Mouse (Mus musculus): ENCODE measurements around the gene Ube2z. TPM values are rescaled to one million over a fixed set of nuclear protein-coding genes. Genes with fewer than 3 reads are reported as not detected.
A peak's percentile ranks its signal among the peaks of the same experiment; 100 is the strongest.

Ube2z gene
- total RNA-seq, 2 experiments from 2014 or later: 41.6 to 46.4 TPM

DNA sequence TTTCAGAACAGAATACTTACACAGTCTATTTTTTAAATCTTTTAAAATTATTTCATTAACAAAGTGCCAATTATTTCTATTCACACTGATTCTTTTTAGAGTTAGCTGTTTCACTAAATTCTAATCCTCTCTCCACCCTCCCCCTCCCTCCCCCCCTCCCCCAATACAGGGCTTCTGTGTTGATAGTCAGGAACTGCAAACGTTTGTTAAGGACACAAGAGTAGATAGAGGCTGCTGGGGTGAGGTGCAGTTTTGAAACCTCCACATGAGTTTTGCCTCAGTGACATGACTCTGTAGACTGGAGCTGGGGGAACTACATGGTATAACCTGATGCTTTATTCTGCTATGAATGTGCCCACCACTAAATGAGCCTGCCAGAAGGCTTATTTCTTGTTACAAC lies 56.4 kb downstream of the Ube2z start:
- intact Hi-C loops (cut with DNase I): loop anchor here (5.0 to 10.0 kb wide), 2 partner anchors 193 to 266 kb away; partner anchors contain the start of gene Hoxb9
- no peak for DNase-seq

DNA sequence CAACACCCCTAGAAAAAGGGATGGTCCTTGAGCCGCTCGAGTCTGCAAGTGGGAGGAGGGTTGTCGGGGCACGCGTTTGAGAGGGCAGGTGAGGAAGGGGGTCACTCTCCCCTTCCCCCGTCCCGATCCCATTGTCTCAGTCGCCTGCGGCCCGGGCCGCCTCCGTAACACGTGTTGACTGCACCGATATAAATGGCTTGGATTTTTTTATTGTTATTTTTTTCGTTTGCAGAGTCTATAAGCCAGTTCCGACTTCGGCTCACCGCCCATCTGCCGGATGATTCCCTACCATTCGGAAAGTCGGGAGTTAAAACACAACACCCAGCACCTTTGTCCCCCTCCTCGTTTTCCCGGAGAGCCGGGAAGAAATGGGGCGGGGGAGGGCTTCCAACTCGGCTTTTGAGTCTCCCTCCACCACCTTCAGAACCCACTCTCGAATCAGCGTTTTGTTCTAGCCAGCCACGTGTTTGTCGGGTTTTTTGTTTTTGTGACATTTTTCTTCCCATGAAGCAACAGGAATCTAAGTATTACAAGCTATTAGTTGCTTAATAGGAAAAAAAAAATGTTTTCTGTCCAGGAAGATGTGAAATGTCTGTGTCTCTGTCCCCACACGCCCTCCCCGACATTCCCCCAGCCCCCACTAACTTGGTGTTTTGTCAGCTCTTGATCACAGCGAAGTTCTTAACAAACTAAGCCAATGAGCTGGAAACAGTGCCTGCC lies 57.5 kb downstream of the Ube2z start:
- intact Hi-C loops (cut with DNase I): loop anchor here (5.0 to 10.0 kb wide), 2 partner anchors 195 to 267 kb away; partner anchors contain the start of gene Hoxb9
- peak; percentile 48 to 52 for DNase-seq

DNA sequence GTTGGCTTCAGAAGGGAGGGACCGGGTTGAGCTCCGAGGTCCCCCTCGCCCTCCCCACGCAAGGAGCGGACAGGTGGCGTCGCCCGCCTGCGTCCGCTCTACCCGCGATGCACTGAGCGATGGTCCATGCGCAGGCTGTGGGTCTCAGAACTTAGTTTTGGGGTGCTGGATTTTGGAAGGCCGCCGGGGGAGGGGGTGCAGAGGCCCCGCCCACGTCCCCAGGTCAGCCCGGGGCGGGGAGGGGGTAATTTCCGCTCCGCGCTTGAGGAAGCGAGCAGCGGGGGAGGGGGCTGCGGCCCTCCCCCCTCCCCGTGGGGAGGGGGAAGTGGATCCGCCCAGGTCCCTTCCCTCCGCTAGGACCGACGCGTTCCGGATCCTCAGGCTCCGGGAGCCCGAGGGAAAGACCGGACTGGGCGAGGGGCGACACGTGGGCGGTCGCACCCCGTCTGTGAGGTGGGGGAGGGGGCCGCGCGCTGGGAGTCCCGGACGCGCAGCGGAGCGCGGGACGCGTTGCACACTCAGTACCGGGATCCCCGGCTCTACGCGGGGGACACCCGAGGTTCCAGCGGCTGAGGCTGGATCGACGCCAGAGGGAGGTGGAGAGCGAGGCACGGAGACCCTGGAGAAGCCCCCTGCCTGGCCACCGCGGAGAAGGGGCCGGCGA lies 58.2 kb downstream of the Ube2z start:
- intact Hi-C loops (cut with DNase I): loop anchor here (5.0 to 10.0 kb wide), 2 partner anchors 195 to 268 kb away; partner anchors contain the start of gene Hoxb9
- DNase-seq: peak; percentile 23 to 53

DNA sequence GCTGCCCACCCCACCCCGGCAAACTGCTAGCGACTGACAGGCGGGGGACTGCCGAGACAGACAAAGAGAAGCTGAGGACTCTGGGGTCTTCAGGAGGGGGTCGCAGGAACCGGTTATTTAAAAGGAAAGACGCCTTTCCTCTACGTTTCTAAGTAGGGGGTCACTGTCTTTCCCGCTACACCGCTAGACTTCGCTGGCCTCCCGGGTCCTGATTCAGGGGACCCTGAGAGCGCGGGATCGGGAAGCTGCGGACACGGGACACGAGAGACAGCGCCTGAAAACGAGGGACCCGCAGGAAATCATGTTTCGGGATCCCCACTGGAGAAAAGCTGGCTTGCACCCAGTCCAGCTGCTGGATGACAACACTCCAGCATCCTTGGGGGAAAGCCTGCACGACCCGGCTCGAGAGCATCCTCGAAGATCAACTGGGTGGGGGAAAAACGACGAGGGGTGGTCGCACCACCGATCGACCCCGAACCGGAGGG lies 58.8 kb downstream of the Ube2z start:
- DNase-seq: peak; percentile 49 to 56
- intact Hi-C loops (cut with DNase I): loop anchor here (5.0 to 10.0 kb wide), 2 partner anchors 196 to 268 kb away; partner anchors contain the start of gene Hoxb9

DNA sequence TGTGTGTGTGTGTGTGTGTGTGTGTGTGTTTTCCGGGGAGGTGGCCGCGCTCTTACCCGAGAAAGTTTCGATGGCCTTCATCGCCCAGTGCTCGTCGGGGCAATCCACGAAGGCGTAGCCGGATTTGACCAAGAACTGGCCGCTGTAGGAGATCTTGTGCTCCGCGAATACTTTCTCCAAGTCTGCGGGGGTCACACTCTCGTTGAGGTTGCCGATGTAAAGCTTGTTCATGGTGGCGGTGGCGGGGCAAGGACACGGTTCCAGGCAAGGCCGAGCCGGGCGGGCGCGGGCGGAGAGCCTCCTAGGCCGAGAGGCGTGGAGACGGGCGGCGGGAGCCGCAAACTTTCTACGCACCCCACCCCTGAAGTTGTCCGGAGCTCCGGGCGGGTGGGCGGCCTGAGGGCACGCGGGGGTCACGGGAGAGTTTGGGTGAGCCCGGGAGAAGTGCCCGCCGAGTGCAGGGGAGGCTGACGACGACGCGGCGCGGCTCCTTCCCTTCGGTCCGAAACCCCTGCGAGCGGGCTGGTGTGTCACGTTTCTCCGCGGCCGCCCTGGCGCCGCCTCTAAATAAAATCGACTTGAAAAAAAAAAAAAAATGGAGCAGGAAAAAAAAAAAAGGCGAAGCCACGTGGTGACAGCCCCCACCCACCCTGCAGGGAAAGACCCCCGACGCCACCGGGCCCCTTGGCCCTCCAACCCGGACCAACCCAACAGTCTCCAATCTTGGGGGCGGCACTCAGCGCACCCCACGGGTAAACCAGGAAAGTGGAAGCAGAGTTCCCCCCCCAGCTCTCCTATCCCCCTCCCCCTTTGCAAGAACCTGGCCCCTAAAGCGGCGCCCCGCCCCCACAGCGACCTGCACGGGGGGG lies 59.6 kb downstream of the Ube2z start, which contains the start of gene Igf2bp1:
Gene Igf2bp1, minus strand, starts transcription at position 538 of the 869 bp plus-strand sequence.
- intact Hi-C loops (cut with DNase I): loop anchor here (5.0 to 10.0 kb wide), 2 partner anchors 197 to 269 kb away; partner anchors contain the start of gene Hoxb9
- peak; percentile 63 to 67 for DNase-seq

DNA sequence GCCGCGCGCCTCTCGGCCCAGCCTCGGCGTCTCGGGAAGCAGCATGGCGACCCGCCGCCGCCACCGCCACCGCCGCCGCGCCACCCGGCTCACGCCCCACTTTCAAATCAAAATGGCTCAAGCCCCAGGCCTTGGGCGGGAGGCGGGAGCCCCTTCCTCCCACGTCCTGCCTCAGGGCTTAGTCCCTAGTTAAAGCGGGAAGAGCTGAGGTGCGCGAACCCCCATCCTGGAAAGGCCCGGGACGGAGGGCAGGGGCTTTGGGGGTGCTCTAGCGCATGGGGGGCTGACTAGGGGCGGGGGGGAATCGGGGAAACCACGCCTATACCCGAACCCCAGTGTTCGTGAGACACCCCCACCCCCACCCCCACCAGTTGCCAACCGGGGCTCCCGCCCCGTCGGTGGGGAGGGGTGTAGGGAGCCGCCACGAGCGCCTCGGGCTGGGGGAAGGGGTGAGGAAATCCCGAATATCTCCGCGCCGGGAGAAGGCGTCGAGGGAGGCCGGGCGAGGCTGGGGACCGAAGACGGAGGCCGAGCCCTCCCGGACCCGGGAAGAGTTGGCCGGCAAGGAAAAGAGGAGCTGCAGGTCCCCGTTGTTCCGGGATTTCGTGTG lies 60.3 kb downstream of the Ube2z start:
- peak in 1 of 2 experiments; percentile 52 for DNase-seq

DNA sequence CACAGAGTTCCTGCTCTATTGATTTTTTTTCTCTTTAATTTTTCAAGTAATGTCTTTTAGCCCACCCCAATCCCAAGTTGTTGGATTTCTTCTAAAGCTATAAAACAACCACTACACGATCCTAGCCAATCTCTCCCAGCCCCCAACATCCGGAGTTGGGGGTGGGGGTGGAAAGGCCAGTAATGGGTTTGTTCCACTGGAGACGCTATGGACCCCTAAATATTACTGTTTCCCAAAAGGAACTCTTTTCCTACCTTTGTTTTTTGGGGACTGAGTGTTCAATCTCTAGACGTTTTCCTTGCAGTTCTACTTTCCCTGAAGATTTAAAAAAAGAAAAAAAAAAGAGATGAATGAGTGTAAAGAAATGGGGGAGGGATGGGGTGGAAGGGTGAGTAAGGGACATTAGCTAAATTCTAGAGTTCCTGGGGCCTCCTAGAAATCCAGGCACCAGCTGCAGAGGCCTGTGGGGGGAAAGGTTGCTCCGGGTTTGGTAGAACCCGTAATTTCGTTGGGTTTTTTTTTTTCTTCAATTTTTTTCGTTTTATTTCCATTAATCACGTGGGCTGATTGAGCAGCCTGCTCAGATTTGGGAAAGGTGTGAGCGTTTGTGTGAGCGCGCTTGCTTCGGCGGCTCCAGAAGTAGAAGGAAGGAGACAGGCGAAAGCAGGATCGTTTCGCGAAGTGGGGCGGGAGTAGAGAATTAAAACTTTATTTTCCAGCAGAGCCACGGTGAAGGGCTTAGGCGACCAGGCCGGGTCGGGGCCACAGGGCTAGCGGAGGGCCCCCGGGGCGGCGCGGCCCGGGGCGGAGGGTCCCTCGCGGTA lies 61.0 kb downstream of the Ube2z start:
- DNase-seq: peak in 1 of 2 experiments; percentile 51
- intact Hi-C loops (cut with DNase I): loop anchor here (10.0 kb wide), 1 partner anchor 271 kb away; the partner anchor contains the start of gene Hoxb9

More for the DNA sequence above, 60.3 kb downstream of the Ube2z start:
- intact Hi-C loops (cut with DNase I): loop anchor here (5.0 to 10.0 kb wide), 2 partner anchors 197 to 270 kb away; partner anchors contain the start of gene Hoxb9

DNA sequence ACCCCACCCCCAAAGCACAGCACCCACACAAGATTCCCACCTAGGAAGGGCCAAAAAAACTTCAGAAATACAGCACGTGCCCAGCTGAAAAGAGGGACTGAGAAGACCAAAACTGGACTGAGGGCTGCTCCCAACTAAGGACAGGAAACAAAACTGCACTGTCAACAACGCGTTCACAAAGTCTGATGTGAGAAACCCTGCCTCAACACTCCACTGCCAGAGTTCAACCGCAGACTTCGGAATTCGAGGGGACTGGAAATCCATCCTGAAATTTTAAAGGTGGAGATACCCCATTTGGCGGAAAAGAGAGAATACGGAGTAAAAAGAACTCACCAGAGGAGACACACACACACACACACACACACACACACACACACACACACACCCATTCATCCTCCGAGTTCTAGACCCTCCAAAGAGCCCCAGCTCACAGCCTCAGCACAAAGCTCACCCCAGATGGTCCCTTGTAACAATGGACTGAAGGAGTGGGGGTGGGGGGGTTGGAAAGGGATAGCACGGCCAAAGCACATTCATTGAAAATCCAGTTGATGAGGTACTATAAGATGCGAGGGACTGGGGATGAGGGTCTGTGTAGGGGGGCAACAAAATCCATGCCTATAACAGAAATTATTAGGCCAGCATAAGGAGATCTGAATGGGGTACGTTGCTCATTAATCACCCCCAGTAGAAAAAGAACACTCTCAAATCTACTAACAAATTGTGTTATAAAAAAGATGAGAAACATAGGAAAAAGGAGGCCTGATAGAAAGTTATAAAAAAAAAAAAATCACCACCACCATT lies 61.9 kb downstream of the Ube2z start:
- no peak for DNase-seq
- intact Hi-C loops (cut with DNase I): loop anchor here (10.0 kb wide), 1 partner anchor 272 kb away; the partner anchor contains the start of gene Hoxb9

Other genes with a start within 250 kb of the Ube2z start
- gene Phospho1, start 240.9 kb downstream of the Ube2z start, total RNA-seq (2021): 100 to 1,000 TPM; 129 to 148 TPM
- 10 to 100 TPM; 24.7 to 26.0 TPM for gene Gngt2, start 228.2 kb downstream of the Ube2z start, total RNA-seq (2021)
- gene Abi3, start 222.9 kb downstream of the Ube2z start, total RNA-seq (2021): 10 to 100 TPM; 16.2 to 21.1 TPM
- gene B4galnt2, start 150.5 kb downstream of the Ube2z start, total RNA-seq (2021): not detected
- under 1 TPM; 0.45 to 0.72 TPM for gene Igf2bp1, start 59.4 kb downstream of the Ube2z start, total RNA-seq (2021)
- gene Gip, start 40.8 kb downstream of the Ube2z start, total RNA-seq (2021): not detected
- gene Snf8, start 30.5 kb downstream of the Ube2z start, total RNA-seq (2021): 10 to 100 TPM; 54.3 to 56.9 TPM
- gene Atp5g1, start 10.3 kb upstream of the Ube2z start, total RNA-seq (2021): 1,000 to 10,000 TPM; 2,962 to 2,967 TPM
- not detected for gene Calcoco2, start 46.6 kb upstream of the Ube2z start, total RNA-seq (2021)
- not detected for gene Ttll6, start 68.4 kb upstream of the Ube2z start, total RNA-seq (2021)
- gene Hoxb13, start 128.9 kb upstream of the Ube2z start, total RNA-seq (2021): not detected
- not detected for gene Hoxb9, start 206.1 kb upstream of the Ube2z start, total RNA-seq (2021)
- gene Hoxb8, start 216.5 kb upstream of the Ube2z start, total RNA-seq (2021): not detected
- not detected for gene Hoxb7, start 221.2 kb upstream of the Ube2z start, total RNA-seq (2021)
- gene Hoxb6, start 227.1 kb upstream of the Ube2z start, total RNA-seq (2021): not detected
- gene Hoxb5, start 237.9 kb upstream of the Ube2z start, total RNA-seq (2021): under 1 TPM; 0.45 to 0.62 TPM